Mouse (Mus musculus) kidney, embryonic 16.5 days (tissue): ENCODE results near the gene Hjurp. TPM values are rescaled to one million over a fixed set of nuclear protein-coding genes. Genes with fewer than 3 reads are reported as not detected.

ENCODE experiments used
- ATAC-seq: fragments of 200-750 bp; cut with Nextera tagmentation; 2 replicates; pipeline ENCODE4 v1.8.0; 2017; ENCODE audit warnings: moderate TSS enrichment; ENCODE audit not compliant: low FRiP score, low TSS enrichment
- H3K27ac ChIP-seq: fragments of 300-500 bp; sonication (generic); 2 replicates; pipeline ENCODE4 v1.5.1; 2014; ENCODE audit warnings: low read length
- H3K27me3 ChIP-seq: fragments of 300-500 bp; sonication (generic); 2 replicates; pipeline ENCODE4 v1.6.1; 2014; ENCODE audit warnings: low read length, control low read depth, mixed read lengths; ENCODE audit not compliant: insufficient read depth
- H3K36me3 ChIP-seq: fragments of 300-500 bp; sonication (generic); 2 replicates; pipeline ENCODE4 v1.6.1; 2014; ENCODE audit warnings: low read length, control low read depth, mixed read lengths; ENCODE audit not compliant: insufficient read depth
- H3K4me1 ChIP-seq: fragments of 300-500 bp; sonication (generic); 2 replicates; pipeline ENCODE4 v1.6.1; 2014; ENCODE audit warnings: low read length, control low read depth, mixed read lengths; ENCODE audit not compliant: insufficient read depth
- H3K4me2 ChIP-seq: fragments of 300-500 bp; sonication (generic); replicated peaks from 2 replicates; pipeline ENCODE4 v1.6.1; 2014; ENCODE audit warnings: low read depth, low read length
- H3K4me3 ChIP-seq: fragments of 300-500 bp; sonication (generic); 2 replicates; pipeline ENCODE4 v1.5.1; 2014; ENCODE audit warnings: mild to moderate bottlenecking, low read length
- H3K9ac ChIP-seq: fragments of 300-500 bp; sonication (generic); replicated peaks from 2 replicates; pipeline ENCODE4 v1.6.1; 2014; ENCODE audit warnings: low read length
- H3K9me3 ChIP-seq: fragments of 300-500 bp; sonication (generic); 2 replicates; pipeline ENCODE4 v1.6.1; 2016; ENCODE audit warnings: low read length, control low read depth
- WGBS: fragments of 180-500 bp; shearing (Covaris S2); extraction: QIAGEN DNeasy Blood & Tissue Kit; methylation state at CpG from one replicate; pipeline ENCODE4 v1.1.7; 2014; 5-methylcytosine and 5-hydroxymethylcytosine counted together
- polyA plus RNA-seq: library from polyadenylated mRNA; unstranded; fragments of >200 nt; fragmentation: Nextera tagmentation; extraction: Ambion mirVana; gene quantifications from 2 replicates; pipeline ENCODE4 v1.2.1, GENCODE M21; 2015

The Hjurp gene
- polyA plus RNA-seq, 1 experiment from 2014 or later = 168 TPM

DNA sequence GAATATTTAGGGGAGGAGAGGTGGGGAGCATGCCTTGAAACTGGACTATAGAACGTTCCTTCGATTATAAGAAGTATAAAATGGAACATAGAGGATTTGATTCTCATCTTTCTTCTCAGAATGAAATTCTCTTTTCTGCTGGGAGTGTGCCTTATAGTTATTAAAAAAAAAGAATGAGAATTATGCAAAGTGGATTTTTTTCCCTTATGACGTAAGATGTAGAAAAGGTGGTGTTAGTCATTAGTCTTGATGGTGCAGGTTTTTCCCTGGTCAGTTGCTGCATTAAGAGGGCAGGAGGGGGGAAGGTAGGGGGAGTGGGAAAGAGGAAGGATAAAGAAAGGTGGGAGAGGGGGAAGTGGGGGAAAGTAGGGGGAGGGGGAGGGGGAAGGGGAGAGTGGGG, 4.9 kb upstream of the Hjurp start:
- no peaks in the 10 kb centered on the region for H3K4me1 ChIP-seq
- H3K27ac ChIP-seq = no peak overlapping the region
- no peaks in the 10 kb centered on the region for H3K36me3 ChIP-seq
- no peak overlapping the region for H3K4me3 ChIP-seq
- H3K9me3 ChIP-seq = peaks cover 38% of the 10 kb centered on the region
- WGBS = 62% methylated on average over 3 of the region's 3 CpGs
- no peak for ATAC-seq
- H3K9ac ChIP-seq = no peak overlapping the region
- H3K27me3 ChIP-seq = no peaks in the 10 kb centered on the region
- H3K4me2 ChIP-seq = no peak overlapping the region

DNA sequence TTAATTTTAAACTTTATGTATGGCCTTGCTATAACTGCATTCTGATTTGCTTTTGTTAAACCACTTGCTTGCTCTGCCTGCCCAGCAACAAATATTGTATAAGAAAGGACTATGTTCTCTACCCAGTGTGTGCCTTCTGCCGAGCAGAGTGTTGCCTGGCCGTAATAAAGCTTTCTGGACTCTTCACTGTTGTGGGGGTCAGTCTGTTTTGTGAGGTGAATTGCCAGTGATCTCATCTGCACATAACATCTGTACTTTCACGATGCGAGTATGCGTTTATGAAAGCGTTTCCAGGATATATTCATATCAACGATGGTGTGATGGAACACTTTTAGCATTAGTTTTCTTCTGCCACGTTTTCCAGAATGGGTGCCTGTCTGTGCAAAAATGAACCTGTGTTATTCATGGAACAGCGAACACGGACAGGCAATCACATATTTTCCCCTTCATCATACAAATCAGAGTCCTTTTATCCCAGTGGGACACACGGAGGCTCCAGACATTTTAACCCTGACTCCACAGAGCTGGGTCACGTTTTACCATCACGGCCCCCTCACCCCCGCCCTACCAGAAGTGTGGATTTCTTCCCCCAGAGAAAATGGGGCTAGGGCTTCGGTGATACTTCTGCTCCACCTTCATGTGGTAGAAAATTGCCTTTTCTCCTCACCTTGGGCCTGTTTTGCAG, 2.7 kb upstream of the Hjurp start:
- H3K4me2 ChIP-seq = no peak overlapping the region
- ATAC-seq = no peak
- H3K9ac ChIP-seq = no peak overlapping the region
- peaks cover 23% of the 10 kb centered on the region for H3K9me3 ChIP-seq
- no peaks in the 10 kb centered on the region for H3K27me3 ChIP-seq
- H3K4me3 ChIP-seq = no peak overlapping the region
- no peak overlapping the region for H3K27ac ChIP-seq
- WGBS = 71% methylated on average over 15 of the region's 15 CpGs
- peaks cover 5% of the 10 kb centered on the region; the same call in 1 of the 2 replicates for H3K36me3 ChIP-seq
- peaks cover 13% of the 10 kb centered on the region for H3K4me1 ChIP-seq

DNA sequence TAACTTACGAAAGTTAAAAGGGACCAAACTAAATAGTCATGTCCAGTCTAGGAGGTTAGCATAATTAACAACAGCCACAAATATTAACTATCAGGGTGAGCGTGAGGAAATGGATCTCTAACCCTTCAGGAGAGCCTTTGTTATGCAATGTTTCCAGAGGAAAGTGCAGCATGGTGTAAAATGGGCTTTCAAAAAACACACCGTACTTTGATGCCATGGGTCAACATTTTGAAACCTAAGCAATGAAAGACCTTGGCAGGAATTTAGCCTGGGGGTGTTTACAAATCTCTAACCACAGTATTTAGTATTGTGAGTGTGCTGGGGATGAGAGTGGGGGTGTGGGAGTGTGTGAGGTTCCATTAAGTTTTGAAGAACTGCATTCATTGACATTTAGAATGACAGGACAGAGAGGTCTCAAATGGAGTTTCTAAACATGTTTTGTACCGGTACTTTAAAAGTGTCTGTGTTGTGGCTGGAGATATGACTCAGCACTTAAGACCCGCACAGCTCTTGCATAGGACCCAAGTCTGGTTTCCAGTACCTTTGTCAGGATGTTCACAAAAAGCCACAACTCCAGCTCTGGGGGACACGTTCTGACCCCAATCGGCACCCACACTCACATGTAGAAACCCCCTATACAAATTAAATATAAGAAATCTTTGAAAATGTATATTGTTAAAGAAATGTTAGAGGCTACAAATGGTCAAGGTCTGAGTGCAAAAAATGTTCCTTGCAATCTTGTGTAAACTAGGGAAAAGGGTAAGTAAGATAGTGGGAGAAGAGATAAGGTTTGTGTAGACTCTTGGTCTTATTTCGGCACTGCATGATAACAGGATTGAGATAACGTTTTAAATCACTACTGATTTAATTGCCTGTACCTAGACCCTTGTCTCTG, 1.9 kb upstream of the Hjurp start:
- peaks cover 15% of the 10 kb centered on the region; the same call in 1 of the 2 replicates for H3K9me3 ChIP-seq
- H3K4me1 ChIP-seq = peaks cover 13% of the 10 kb centered on the region
- H3K27me3 ChIP-seq = no peaks in the 10 kb centered on the region
- H3K4me3 ChIP-seq = no peak overlapping the region
- H3K36me3 ChIP-seq = peaks cover 13% of the 10 kb centered on the region
- H3K4me2 ChIP-seq = no peak overlapping the region
- no peak overlapping the region for H3K27ac ChIP-seq
- ATAC-seq = no peak
- 65% methylated on average over 9 of the region's 9 CpGs for WGBS
- H3K9ac ChIP-seq = no peak overlapping the region

DNA sequence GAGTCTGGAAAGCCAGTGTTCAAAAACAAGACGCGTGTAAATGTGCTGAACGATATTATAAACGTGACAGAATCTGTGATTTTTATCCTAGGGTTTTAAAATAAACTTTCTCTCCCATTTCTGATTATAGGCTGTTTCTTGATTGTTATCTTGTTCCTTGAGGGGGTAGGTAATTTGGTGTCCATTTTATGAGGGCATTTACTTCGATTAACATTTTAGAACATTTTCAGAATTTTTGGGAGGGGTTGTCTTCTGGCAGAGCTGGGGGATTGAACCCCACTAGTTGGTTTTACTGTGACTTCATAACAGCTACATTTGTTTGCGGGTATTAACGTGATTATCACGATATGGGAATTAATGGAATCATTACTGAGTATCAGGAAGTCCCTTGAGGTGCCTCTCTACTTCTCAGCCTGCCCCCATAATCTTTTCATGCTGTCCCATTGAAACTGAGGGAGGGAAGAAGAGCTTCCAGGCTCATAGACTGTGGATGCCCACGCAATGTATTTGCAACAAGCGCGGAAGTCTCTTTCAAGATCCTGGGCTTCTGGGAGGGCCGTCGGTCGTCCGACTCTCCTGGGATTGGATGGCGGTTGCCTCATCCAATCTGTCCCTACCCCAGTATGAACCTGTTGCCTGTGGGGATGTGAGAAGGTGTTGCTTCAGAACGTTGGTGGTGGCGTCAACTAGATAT, 532 bp upstream of the Hjurp start:
- peaks cover 25% of the 10 kb centered on the region for H3K36me3 ChIP-seq
- peak overlapping the region; percentile 52 for H3K4me3 ChIP-seq
- H3K4me2 ChIP-seq = peak overlapping the region; percentile 53
- 67% methylated on average over 18 of the region's 18 CpGs for WGBS
- peaks cover 13% of the 10 kb centered on the region for H3K4me1 ChIP-seq
- H3K9ac ChIP-seq = peak overlapping the region; percentile 70
- peak; percentile 1; the same call in 1 of the 2 replicates for ATAC-seq
- H3K27ac ChIP-seq = 0 out of 2 replicates have a peak overlapping the region, but pooled peaks have one; percentile 74
- peaks cover 3% of the 10 kb centered on the region; the same call in 1 of the 2 replicates for H3K9me3 ChIP-seq
- H3K27me3 ChIP-seq = no peaks in the 10 kb centered on the region

DNA sequence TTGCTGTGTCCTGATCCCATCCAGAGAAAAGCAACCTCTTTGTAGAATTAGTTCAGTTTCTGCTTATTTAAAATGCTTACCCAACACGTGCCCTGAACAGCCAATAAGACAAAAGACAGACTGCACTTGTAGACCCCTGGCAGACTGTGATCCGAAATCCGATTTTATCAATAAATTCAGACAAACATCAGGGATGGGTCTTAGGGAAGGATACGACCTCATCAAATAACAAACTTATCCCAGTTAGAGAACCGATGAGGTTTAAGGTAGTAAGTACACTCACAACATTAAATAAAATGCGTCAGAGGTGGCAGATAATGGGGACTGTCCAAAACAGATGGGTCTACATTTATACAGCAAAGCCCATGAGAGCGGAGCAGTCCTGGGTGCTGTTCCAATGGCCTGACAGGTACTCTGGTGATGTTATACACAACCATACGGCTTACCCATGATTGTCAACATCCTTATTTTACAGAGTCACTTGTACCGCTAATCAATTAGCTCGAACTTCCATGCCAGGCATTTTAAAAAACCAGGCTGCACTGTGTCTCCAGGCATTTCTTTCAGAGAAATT, 822 bp downstream of the Hjurp start:
- H3K9me3 ChIP-seq = no peaks in the 10 kb centered on the region
- peak overlapping the region; percentile 70 for H3K9ac ChIP-seq
- WGBS = 24% methylated on average over 10 of the region's 10 CpGs
- H3K36me3 ChIP-seq = peaks cover 38% of the 10 kb centered on the region
- peak overlapping the region; percentile 52 for H3K4me3 ChIP-seq
- H3K27ac ChIP-seq = peak overlapping the region; percentile 74
- peak; percentile 36 for ATAC-seq
- H3K4me2 ChIP-seq = peak overlapping the region; percentile 53
- no peaks in the 10 kb centered on the region for H3K27me3 ChIP-seq
- peaks cover 13% of the 10 kb centered on the region for H3K4me1 ChIP-seq

DNA sequence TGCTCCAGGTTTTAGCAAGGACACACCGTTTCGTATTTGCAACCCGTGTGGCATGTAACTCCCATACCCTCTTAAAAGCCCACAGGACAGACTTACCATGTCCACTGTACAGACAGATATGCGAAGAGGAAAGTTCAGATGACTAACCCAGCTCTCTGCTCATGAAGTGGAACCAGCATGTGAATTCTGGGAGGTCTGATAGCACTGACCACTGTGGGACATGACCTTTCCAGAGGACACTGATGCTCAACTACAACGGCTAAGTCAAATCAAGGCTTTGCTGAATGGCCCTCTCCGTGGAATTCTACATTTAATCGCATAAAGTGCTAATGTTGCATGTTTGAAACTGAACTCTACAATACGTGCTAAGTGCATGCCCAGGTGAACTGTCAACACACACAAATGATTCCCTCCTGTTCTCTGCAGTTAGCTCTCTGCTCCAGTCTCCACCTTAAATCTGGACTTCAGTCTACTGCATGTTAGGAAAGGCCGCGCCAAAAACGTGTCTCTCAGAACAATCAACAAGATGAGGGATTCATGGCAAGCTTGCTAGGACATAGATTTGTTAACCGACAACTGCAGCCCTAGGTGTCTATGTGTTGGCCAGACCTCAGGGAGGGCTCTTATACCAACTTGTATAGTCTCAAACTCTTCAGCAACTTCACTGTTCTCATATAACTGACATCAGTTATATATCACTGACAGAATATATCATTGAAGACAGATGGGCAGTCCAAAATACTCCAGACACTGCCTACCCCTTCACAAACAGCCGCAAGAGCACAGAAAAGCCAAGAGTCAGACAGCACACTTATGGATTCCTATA, 1.5 kb downstream of the Hjurp start:
- WGBS = 66% methylated on average over 13 of the region's 13 CpGs
- no peak overlapping the region for H3K27ac ChIP-seq
- H3K4me1 ChIP-seq = peaks cover 13% of the 10 kb centered on the region
- no peak for ATAC-seq
- peak overlapping the region; percentile 53 for H3K4me2 ChIP-seq
- H3K27me3 ChIP-seq = no peaks in the 10 kb centered on the region
- peak overlapping the region; percentile 52 for H3K4me3 ChIP-seq
- H3K9ac ChIP-seq = peak overlapping the region; percentile 70
- no peaks in the 10 kb centered on the region for H3K9me3 ChIP-seq
- peaks cover 43% of the 10 kb centered on the region for H3K36me3 ChIP-seq

DNA sequence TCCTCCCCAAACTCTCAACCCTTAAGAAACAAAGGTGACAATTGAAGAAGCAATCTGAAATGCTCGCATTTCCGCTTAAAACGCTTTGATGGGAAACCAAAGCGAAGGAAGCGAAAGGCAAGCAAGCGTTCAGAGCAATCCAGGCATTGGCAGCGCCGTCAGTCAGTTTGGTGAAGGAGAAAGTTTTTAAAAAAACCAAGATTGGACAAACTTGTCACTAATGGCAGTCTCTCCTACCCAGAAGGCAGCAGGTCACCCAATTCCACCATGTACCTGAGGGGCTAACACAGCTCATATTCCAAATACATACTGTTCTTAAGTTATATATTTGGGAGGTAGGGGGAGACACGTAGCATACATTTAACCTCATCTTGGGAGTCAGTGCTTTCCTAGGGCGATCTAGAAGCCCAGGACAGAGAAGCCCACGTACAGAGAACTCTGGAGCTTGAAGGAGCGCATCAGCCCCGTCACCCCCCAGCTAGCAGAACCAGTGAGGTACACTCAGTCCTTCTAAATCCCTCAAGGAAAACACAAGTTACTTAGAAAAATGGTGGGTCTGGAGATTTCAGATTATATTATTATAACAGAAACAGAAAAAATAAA, 2.3 kb downstream of the Hjurp start:
- no peak overlapping the region for H3K4me3 ChIP-seq
- 69% methylated on average over 13 of the region's 13 CpGs for WGBS

DNA sequence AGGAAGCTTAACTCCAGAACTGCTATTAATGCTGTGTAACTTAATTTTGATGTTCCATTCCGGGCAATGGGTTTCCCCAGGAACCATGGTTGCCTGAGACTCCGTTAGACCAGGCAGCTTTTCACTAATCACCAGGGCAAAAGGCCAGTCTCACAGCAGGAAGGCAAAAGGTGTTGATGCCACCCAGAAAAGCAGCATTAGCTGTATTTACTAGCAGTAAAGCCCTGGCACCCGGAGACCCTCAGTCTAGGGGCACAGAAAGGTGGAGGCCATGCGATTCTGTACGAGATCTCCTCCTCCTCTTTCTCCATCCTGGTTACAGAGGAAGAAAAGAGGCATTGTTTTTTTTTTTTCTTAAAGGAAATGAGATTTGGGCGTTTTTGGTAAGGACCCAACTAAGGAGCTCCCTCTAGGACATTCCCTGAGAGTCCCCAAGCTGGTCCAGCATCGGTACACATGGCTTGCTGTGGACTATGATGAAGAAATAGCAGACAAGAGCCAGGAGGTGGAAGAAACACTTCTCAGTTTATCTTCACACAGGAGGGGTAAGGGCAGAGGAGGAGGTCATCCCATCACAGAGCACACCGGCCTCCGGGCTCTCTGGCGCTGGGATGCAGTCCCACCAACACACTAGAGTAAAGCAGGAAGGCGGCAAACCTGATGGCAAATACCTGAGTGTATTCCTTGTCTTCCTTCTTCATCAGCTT, 2.9 kb downstream of the Hjurp start:
- no peak for ATAC-seq
- 74% methylated on average over 11 of the region's 11 CpGs for WGBS

More for the DNA sequence above, 2.3 kb downstream of the Hjurp start:
- ATAC-seq = no peak
- H3K27me3 ChIP-seq = no peaks in the 10 kb centered on the region
- H3K27ac ChIP-seq = no peak overlapping the region
- H3K9ac ChIP-seq = no peak overlapping the region
- peak overlapping the region; percentile 53; the same call in 1 of the 2 replicates for H3K4me2 ChIP-seq
- no peaks in the 10 kb centered on the region for H3K9me3 ChIP-seq
- peaks cover 13% of the 10 kb centered on the region for H3K4me1 ChIP-seq
- peaks cover 43% of the 10 kb centered on the region for H3K36me3 ChIP-seq

More for the DNA sequence above, 2.9 kb downstream of the Hjurp start:
- no peak overlapping the region for H3K4me3 ChIP-seq
- H3K4me2 ChIP-seq = no peak overlapping the region
- no peak overlapping the region for H3K27ac ChIP-seq
- H3K27me3 ChIP-seq = no peaks in the 10 kb centered on the region
- peaks cover 49% of the 10 kb centered on the region for H3K36me3 ChIP-seq
- no peak overlapping the region for H3K9ac ChIP-seq
- no peaks in the 10 kb centered on the region for H3K9me3 ChIP-seq
- peaks cover 13% of the 10 kb centered on the region for H3K4me1 ChIP-seq
